Mouse (Mus musculus) midbrain, embryonic 16.5 days (tissue): ENCODE results near the gene Tspan17. TPM values are rescaled to one million over a fixed set of nuclear protein-coding genes. Genes with fewer than 3 reads are reported as not detected.

ENCODE experiments used
- ATAC-seq: fragments of 200-750 bp; cut with Nextera tagmentation; 2 replicates; pipeline ENCODE4 v1.8.0; 2017; ENCODE audit warnings: moderate TSS enrichment
- H3K27ac ChIP-seq: fragments of 300-500 bp; sonication (generic); 2 replicates; pipeline ENCODE4 v1.5.1; 2014; ENCODE audit warnings: mild to moderate bottlenecking, low read length, mixed read lengths
- H3K27me3 ChIP-seq: fragments of 300-500 bp; sonication (generic); 2 replicates; pipeline ENCODE4 v1.6.1; 2014; ENCODE audit warnings: low read depth, low read length, mixed read lengths; ENCODE audit not compliant: control insufficient read depth, insufficient read depth
- H3K36me3 ChIP-seq: fragments of 300-500 bp; sonication (generic); 2 replicates; pipeline ENCODE4 v1.6.1; 2014; ENCODE audit warnings: mild to moderate bottlenecking, low read length, moderate library complexity, mixed read lengths; ENCODE audit not compliant: control insufficient read depth, insufficient read depth
- H3K4me1 ChIP-seq: fragments of 300-500 bp; sonication (generic); 2 replicates; pipeline ENCODE4 v1.6.1; 2014; ENCODE audit warnings: mild to moderate bottlenecking, low read length, mixed read lengths; ENCODE audit not compliant: control insufficient read depth, insufficient read depth
- H3K4me2 ChIP-seq: fragments of 300-500 bp; sonication (generic); 2 replicates; pipeline ENCODE4 v1.6.1; 2014; ENCODE audit warnings: mild to moderate bottlenecking, low read length, mixed read lengths
- H3K4me3 ChIP-seq: fragments of 300-500 bp; sonication (generic); 2 replicates; pipeline ENCODE4 v1.5.1; 2014; ENCODE audit warnings: low read depth, mild to moderate bottlenecking, low read length, moderate library complexity, mixed read lengths
- H3K9ac ChIP-seq: fragments of 300-500 bp; sonication (generic); 2 replicates; pipeline ENCODE4 v1.6.1; 2014; ENCODE audit warnings: low read depth, low read length, mixed read lengths
- H3K9me3 ChIP-seq: fragments of 300-500 bp; sonication (generic); replicated peaks from 2 replicates; pipeline ENCODE4 v1.6.1; 2014; ENCODE audit warnings: mild to moderate bottlenecking, low read length, mixed read lengths; ENCODE audit not compliant: control insufficient read depth, poor library complexity, severe bottlenecking
- WGBS: fragments of 180-500 bp; shearing (Covaris S2); extraction: QIAGEN DNeasy Blood & Tissue Kit; methylation state at CpG from one replicate; pipeline ENCODE4 v1.1.7; 2014; 5-methylcytosine and 5-hydroxymethylcytosine counted together
- polyA plus RNA-seq: library from polyadenylated mRNA; unstranded; fragments of >200 nt; fragmentation: Nextera tagmentation; extraction: Ambion mirVana; gene quantifications from 2 replicates; pipeline ENCODE4 v1.2.1, GENCODE M21; 2015

Gene Tspan17
- polyA plus RNA-seq, 1 experiment from 2014 or later, result 67.7 TPM

GRCm38 (mm10) chr13:54811476-54811875 is 22.3 kb downstream of the Tspan17 start:
- Histone ChIP-seq H3K4me1 (peaks cover 2% of the 10 kb centered on the region; the same call in 1 of the 2 replicates), H3K4me2 (no peak overlapping the region), H3K36me3 (no peaks in the 10 kb centered on the region), H3K9ac (no peak overlapping the region), H3K27ac (no peak overlapping the region), H3K4me3 (no peak overlapping the region), H3K9me3 (no peaks in the 10 kb centered on the region), H3K27me3 (no peaks in the 10 kb centered on the region)
- WGBS, result 71% methylated on average over 7 of the region's 7 CpGs
- ATAC-seq, result no peak

GRCm38 (mm10) chr13:54813381-54813780 is 24.2 kb downstream of the Tspan17 start:
- peaks cover 3% of the 10 kb centered on the region; the same call in 1 of the 2 replicates for H3K4me1 ChIP-seq
- H3K4me3 ChIP-seq, result no peak overlapping the region
- no peak overlapping the region for H3K4me2 ChIP-seq
- H3K36me3 ChIP-seq, result no peaks in the 10 kb centered on the region
- no peak overlapping the region for H3K9ac ChIP-seq
- 91% methylated on average over 9 of the region's 9 CpGs for WGBS
- H3K9me3 ChIP-seq, result no peaks in the 10 kb centered on the region
- no peak for ATAC-seq
- no peak overlapping the region for H3K27ac ChIP-seq
- no peaks in the 10 kb centered on the region for H3K27me3 ChIP-seq

- no peak overlapping the region for H3K9ac ChIP-seq
- H3K27me3 ChIP-seq, result no peaks in the 10 kb centered on the region
- peak; percentile 70 for ATAC-seq
- no peaks in the 10 kb centered on the region for H3K36me3 ChIP-seq
- H3K4me3 ChIP-seq, result no peak overlapping the region
- 12% methylated on average over 17 of the region's 17 CpGs for WGBS
- H3K4me2 ChIP-seq, result peak overlapping the region; percentile 28
- peak overlapping the region; percentile 70 for H3K27ac ChIP-seq
- peaks cover 8% of the 10 kb centered on the region; the same call in 1 of the 2 replicates for H3K4me1 ChIP-seq
- H3K9me3 ChIP-seq, result no peaks in the 10 kb centered on the region
Measured at GRCm38 (mm10) chr13:54818399-54819254, 29.4 kb downstream of the Tspan17 start.

GRCm38 (mm10) chr13:54821106-54821505 is 31.9 kb downstream of the Tspan17 start:
- no peak overlapping the region for H3K4me2 ChIP-seq
- no peak for ATAC-seq
- H3K36me3 ChIP-seq, result no peaks in the 10 kb centered on the region
- no peak overlapping the region for H3K27ac ChIP-seq
- peaks cover 11% of the 10 kb centered on the region; the same call in 1 of the 2 replicates for H3K4me1 ChIP-seq
- H3K4me3 ChIP-seq, result no peak overlapping the region
- H3K9me3 ChIP-seq, result no peaks in the 10 kb centered on the region
- WGBS, result 88% methylated on average over 4 of the region's 4 CpGs
- no peaks in the 10 kb centered on the region for H3K27me3 ChIP-seq
- H3K9ac ChIP-seq, result no peak overlapping the region

GRCm38 (mm10) chr13:54821931-54822330 is 32.8 kb downstream of the Tspan17 start:
- Histone ChIP-seq H3K4me2 (no peak overlapping the region), H3K9ac (no peak overlapping the region), H3K9me3 (no peaks in the 10 kb centered on the region), H3K27me3 (no peaks in the 10 kb centered on the region), H3K36me3 (no peaks in the 10 kb centered on the region), H3K4me1 (peaks cover 11% of the 10 kb centered on the region; the same call in 1 of the 2 replicates), H3K4me3 (no peak overlapping the region), H3K27ac (no peak overlapping the region)
- WGBS, result 81% methylated on average over 2 of the region's 2 CpGs
- no peak for ATAC-seq

GRCm38 (mm10) chr13:54824111-54824931 is 35.1 kb downstream of the Tspan17 start:
- peak; percentile 70 for ATAC-seq
- H3K4me2 ChIP-seq, result no peak overlapping the region
- 16% methylated on average over 25 of the region's 25 CpGs for WGBS
- H3K4me1 ChIP-seq, result peaks cover 3% of the 10 kb centered on the region; the same call in 1 of the 2 replicates
- no peak overlapping the region for H3K4me3 ChIP-seq
- no peak overlapping the region for H3K27ac ChIP-seq
- H3K9me3 ChIP-seq, result no peaks in the 10 kb centered on the region
- H3K27me3 ChIP-seq, result no peaks in the 10 kb centered on the region
- H3K36me3 ChIP-seq, result no peaks in the 10 kb centered on the region
- H3K9ac ChIP-seq, result no peak overlapping the region

GRCm38 (mm10) chr13:54827992-54828391 is 38.8 kb downstream of the Tspan17 start:
- Histone ChIP-seq H3K27me3 (no peaks in the 10 kb centered on the region), H3K4me1 (peaks cover 8% of the 10 kb centered on the region; the same call in 1 of the 2 replicates), H3K27ac (no peak overlapping the region), H3K4me2 (no peak overlapping the region), H3K9ac (no peak overlapping the region), H3K9me3 (no peaks in the 10 kb centered on the region), H3K4me3 (no peak overlapping the region), H3K36me3 (no peaks in the 10 kb centered on the region)
- 71% methylated on average over 7 of the region's 7 CpGs for WGBS
- ATAC-seq, result no peak

GRCm38 (mm10) chr13:54828508-54828907 is 39.3 kb downstream of the Tspan17 start:
- H3K9ac ChIP-seq, result no peak overlapping the region
- WGBS, result 65% methylated on average over 6 of the region's 6 CpGs
- no peak overlapping the region for H3K4me3 ChIP-seq
- no peak for ATAC-seq
- no peaks in the 10 kb centered on the region for H3K9me3 ChIP-seq
- H3K4me2 ChIP-seq, result no peak overlapping the region
- no peaks in the 10 kb centered on the region for H3K36me3 ChIP-seq
- no peaks in the 10 kb centered on the region for H3K27me3 ChIP-seq
- peaks cover 8% of the 10 kb centered on the region; the same call in 1 of the 2 replicates for H3K4me1 ChIP-seq
- H3K27ac ChIP-seq, result no peak overlapping the region
